Mouse (Mus musculus): ENCODE measurements around the gene Tdrd6. TPM values are rescaled to one million over a fixed set of nuclear protein-coding genes. Genes with fewer than 3 reads are reported as not detected.

The Tdrd6 gene
- not detected for total RNA-seq (2023)

DNA sequence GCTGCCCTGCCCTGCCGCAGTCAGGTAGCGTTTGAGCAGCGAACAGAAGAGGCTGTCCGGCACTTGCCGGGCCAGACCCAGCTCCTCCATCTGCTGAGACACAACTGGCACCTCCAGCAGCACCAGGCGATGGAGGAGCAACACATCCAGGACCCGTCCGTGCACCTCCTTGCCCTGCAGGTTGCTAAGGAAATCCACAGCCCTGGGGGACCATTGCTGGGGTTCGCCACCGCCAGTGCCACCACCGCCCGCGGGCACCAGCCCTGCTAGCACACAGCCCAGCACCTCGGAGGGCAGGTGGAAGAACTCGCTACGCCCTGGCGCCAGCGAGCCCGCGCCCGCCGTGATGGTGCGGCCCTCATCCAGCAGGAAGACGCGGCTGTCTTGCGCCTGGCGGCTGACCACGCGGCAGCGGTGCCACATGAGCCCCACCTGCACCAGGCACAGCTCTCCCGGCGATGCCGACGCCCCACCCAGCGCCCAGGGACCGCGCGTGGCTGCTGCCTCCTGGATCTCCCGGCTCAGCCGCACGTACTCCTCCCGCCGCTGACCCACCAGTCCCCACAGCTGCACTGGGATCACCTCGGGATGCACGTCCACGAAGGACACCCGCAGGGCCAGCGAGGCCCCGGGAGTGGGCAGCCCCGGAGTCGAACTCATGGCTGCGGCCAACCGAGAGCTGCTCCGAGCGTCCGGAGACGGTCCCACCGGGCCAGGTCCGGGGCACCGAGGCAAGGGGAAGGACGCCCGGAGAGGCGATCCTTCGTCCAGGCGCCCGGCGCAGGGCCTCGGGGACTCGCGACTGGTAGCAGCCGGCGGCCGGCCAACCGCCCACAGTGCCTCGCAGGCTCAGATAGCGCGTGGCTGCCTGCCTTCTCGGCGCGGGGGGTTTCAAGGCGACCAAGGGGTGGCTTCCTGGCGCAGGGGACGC, at the start of gene Tdrd6:
Gene Tdrd6 (minus strand): TSS at position 804 of the 931 bp plus-strand sequence.

GRCm38 (mm10) chr17:43667290-43667843, 37.3 kb upstream of the Tdrd6 start, which contains the start of gene Cyp39a1:
Gene Cyp39a1, plus strand, starts transcription at chr17:43667425.

GRCm38 (mm10) chr17:43666576-43667289, 36.6 kb upstream of the Tdrd6 start, which contains the start of gene Slc25a27:
Gene Slc25a27, minus strand, starts transcription at chr17:43667214.

GRCm38 (mm10) chr17:43567992-43568888, 61.9 kb downstream of the Tdrd6 start, which contains the start of gene Pla2g7:
Gene Pla2g7, plus strand, starts transcription at chr17:43568098.

Other genes with a start within 250 kb of the Tdrd6 start
- gene Mep1a, start 127.5 kb downstream of the Tdrd6 start, total RNA-seq (2023), result not detected
- under 1 TPM; 0.97 to 0.98 TPM for gene Ankrd66, start 86.7 kb downstream of the Tdrd6 start, total RNA-seq (2023)
- gene Pla2g7, start 62.2 kb downstream of the Tdrd6 start, total RNA-seq (2023), result 100 to 1,000 TPM in 1 of 2 experiments, 10 to 100 TPM in 1; 95.5 to 100 TPM
- gene Slc25a27, start 36.9 kb upstream of the Tdrd6 start, total RNA-seq (2023), result 1 to 10 TPM; 2.3 to 4.2 TPM
- 1 to 10 TPM; 4.9 to 7.5 TPM for gene Cyp39a1, start 37.1 kb upstream of the Tdrd6 start, total RNA-seq (2023)
- gene Rcan2, start 171.1 kb upstream of the Tdrd6 start, total RNA-seq (2023), result under 1 TPM in 1 of 2 experiments, not detected in 1; 0.49 TPM